Mouse (Mus musculus) CH12.LX (cell line): ENCODE measurements around the gene Dpy30.
A peak's percentile ranks its signal among the peaks of the same experiment; 100 is the strongest.

ENCODE experiments used
- CTCF ChIP-seq, 2 experiments: IDR thresholded peaks in 1 of 2; conservative IDR thresholded peaks in 1 of 2; 2 replicates each; pipeline ENCODE4 v1.5.1; 2011 to 2012; ENCODE audit warnings: low read depth in 2 of 2, low read length in 2 of 2, improper control_type of control experiment in 1 of 2, inconsistent platforms in 1 of 2, mild to moderate bottlenecking in 1 of 2, moderate library complexity in 1 of 2
- E2F4 ChIP-seq: IDR thresholded peaks from 2 replicates; pipeline ENCODE4 v1.6.1; 2011; ENCODE audit warnings: low read depth, low read length, improper control_type of control experiment; ENCODE audit not compliant: insufficient replicate concordance
- MAFK ChIP-seq: IDR thresholded peaks from 2 replicates; pipeline ENCODE4 v1.6.1; 2011; ENCODE audit warnings: low read length, improper control_type of control experiment; ENCODE audit not compliant: insufficient replicate concordance
- MAX ChIP-seq: IDR thresholded peaks from 2 replicates; pipeline ENCODE4 v1.6.1; 2011; ENCODE audit warnings: low read length, improper control_type of control experiment
- TCF12 ChIP-seq: IDR thresholded peaks from 2 replicates; pipeline ENCODE4 v1.6.1; 2014; ENCODE audit warnings: low read depth, mild to moderate bottlenecking, inconsistent platforms, low read length, improper control_type of control experiment
- UBTF ChIP-seq: IDR thresholded peaks from 2 replicates; pipeline ENCODE4 v1.6.1; 2012; ENCODE audit warnings: low read depth, mild to moderate bottlenecking, inconsistent platforms, low read length, improper control_type of control experiment, moderate library complexity

DNA sequence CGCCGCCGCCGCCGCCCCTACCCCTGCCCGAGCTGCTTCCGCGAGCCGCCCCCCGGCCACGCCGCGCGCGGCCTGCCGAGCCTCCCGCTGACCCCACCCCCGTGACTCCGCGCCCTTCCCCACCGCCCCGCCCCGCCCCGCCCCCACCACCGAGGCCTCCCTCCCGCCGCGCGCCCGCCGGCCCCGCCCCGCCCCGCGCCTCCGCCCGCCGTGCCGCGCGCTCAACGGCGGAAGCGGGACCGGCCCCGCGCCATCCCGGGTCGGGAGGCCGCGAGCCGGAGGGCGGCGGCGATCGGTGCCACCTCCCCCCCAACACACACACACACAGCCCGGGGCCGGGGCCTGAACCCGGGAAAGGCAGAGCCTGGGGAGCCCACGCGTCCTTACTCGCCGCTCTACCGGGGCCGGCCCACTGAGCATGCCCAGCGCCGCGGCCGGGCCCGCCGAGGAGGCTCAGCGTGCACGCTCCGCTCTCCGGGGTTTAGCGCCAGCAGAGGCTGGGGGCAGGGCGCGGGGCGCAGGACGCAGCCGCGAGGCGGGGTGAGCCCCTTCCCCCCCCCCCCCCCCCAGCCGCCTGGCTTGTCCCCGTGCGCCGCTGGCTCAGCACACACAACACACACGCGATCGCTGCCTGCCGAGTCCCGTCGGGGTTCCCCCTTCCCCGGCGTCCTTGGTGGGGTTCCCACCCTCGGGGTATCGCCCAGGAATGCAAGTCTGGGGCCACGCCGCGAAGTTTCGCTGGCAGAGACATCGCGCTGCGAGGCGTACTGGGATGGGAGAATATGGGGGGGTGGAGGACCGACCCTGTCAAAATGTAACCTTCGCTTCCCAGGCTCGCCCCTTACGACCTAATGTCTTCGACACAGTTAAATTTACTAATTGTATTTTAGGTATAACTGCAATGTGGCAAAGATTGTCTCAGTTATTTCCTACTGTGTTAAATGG, 28.4 kb downstream of the Dpy30 start, which contains the start of gene Memo1:
- TF ChIP-seq CTCF (conservative IDR thresholded peaks at IDR 0.05 in 1 of 2, IDR thresholded peaks at IDR 0.05 in 1 of 2; ENCODE audit: low read depth in 2 of 2, low read length in 2 of 2) (no peak), MAX (no peak; the same call in none of the 2 replicates), TCF12 (peak; percentile 66), E2F4 (no peak), MAFK (no peak), UBTF (0 out of 2 replicates have a peak, but pooled peaks have one; percentile 57)
